Mouse (Mus musculus) frontal cortex, postnatal 14 days (tissue): ENCODE data around the gene Hdac7.
A peak's percentile ranks its signal among the peaks of the same experiment; 100 is the strongest.

Experiments
- DNase-seq, 2 experiments: peaks; one replicate each; pipeline ENCODE4 v3.0.0; 2022; ENCODE audit warnings: low spot score in 2 of 2

Gene Hdac7

GRCm38 (mm10) chr15:97854551-97854950 lies 10.2 kb upstream of the Hdac7 start:
- DNase-seq = no peak

- DNase-seq = no peak
Measured at GRCm38 (mm10) chr15:97854059-97854458, 9.8 kb upstream of the Hdac7 start.

GRCm38 (mm10) chr15:97852291-97852690 lies 8.0 kb upstream of the Hdac7 start:
- DNase-seq = no peak

GRCm38 (mm10) chr15:97851011-97851410 lies 6.7 kb upstream of the Hdac7 start:
- DNase-seq = no peak

- DNase-seq = no peak
Measured at GRCm38 (mm10) chr15:97850441-97850840, 6.1 kb upstream of the Hdac7 start.

- peak; percentile 79 to 85 for DNase-seq
Measured at GRCm38 (mm10) chr15:97849116-97849911, 5.0 kb upstream of the Hdac7 start.

- DNase-seq = no peak
Measured at GRCm38 (mm10) chr15:97847866-97848265, 3.6 kb upstream of the Hdac7 start.

GRCm38 (mm10) chr15:97847285-97847684 lies 3.0 kb upstream of the Hdac7 start:
- no peak for DNase-seq

GRCm38 (mm10) chr15:97846121-97846882 lies 2.0 kb upstream of the Hdac7 start:
- no peak for DNase-seq

GRCm38 (mm10) chr15:97843247-97843651 lies 1.1 kb downstream of the Hdac7 start:
- DNase-seq = no peak

GRCm38 (mm10) chr15:97842058-97842457 lies 2.2 kb downstream of the Hdac7 start:
- no peak for DNase-seq

GRCm38 (mm10) chr15:97841383-97841782 lies 2.9 kb downstream of the Hdac7 start:
- DNase-seq = no peak

- no peak for DNase-seq
Measured at GRCm38 (mm10) chr15:97840781-97841180, 3.5 kb downstream of the Hdac7 start.

GRCm38 (mm10) chr15:97839991-97840455 lies 4.3 kb downstream of the Hdac7 start:
- DNase-seq = no peak

GRCm38 (mm10) chr15:97839473-97839872 lies 4.8 kb downstream of the Hdac7 start:
- DNase-seq = no peak

GRCm38 (mm10) chr15:97839012-97839411 lies 5.3 kb downstream of the Hdac7 start:
- DNase-seq = no peak

GRCm38 (mm10) chr15:97838395-97838794 lies 5.9 kb downstream of the Hdac7 start:
- no peak for DNase-seq

GRCm38 (mm10) chr15:97837491-97838061 lies 6.7 kb downstream of the Hdac7 start:
- DNase-seq = no peak

- no peak for DNase-seq
Measured at GRCm38 (mm10) chr15:97836894-97837247, 7.4 kb downstream of the Hdac7 start.

- no peak for DNase-seq
Measured at GRCm38 (mm10) chr15:97836153-97836893, 8.0 kb downstream of the Hdac7 start.

- DNase-seq = no peak
Measured at GRCm38 (mm10) chr15:97832764-97833479, 11.4 kb downstream of the Hdac7 start.
